Mouse (Mus musculus) forebrain, embryonic 13.5 days (tissue): ENCODE data around the gene Cyth3. TPM values are rescaled to one million over a fixed set of nuclear protein-coding genes. Genes with fewer than 3 reads are reported as not detected.

Experiments used
- ATAC-seq: fragments of 200-750 bp; cut with Nextera tagmentation; 2 replicates; pipeline ENCODE4 v1.8.0; 2017
- H3K27ac ChIP-seq: fragments of 300-500 bp; sonication (generic); 2 replicates; pipeline ENCODE4 v1.5.1; 2015; ENCODE audit warnings: inconsistent platforms, mild to moderate bottlenecking, moderate library complexity
- H3K27me3 ChIP-seq: fragments of 300-500 bp; sonication (generic); 2 replicates; pipeline ENCODE4 v1.6.1; 2015; ENCODE audit warnings: mild to moderate bottlenecking, inconsistent platforms
- H3K36me3 ChIP-seq: fragments of 300-500 bp; sonication (generic); 2 replicates; pipeline ENCODE4 v1.6.1; 2015; ENCODE audit warnings: mild to moderate bottlenecking, inconsistent platforms; ENCODE audit not compliant: poor library complexity, severe bottlenecking
- H3K4me1 ChIP-seq: fragments of 300-500 bp; sonication (generic); 2 replicates; pipeline ENCODE4 v1.6.1; 2015; ENCODE audit warnings: inconsistent platforms
- H3K4me2 ChIP-seq: fragments of 300-500 bp; sonication (generic); 2 replicates; pipeline ENCODE4 v1.6.1; 2015; ENCODE audit warnings: inconsistent platforms, mild to moderate bottlenecking, moderate library complexity
- H3K4me3 ChIP-seq: fragments of 300-500 bp; sonication (generic); 2 replicates; pipeline ENCODE4 v1.5.1; 2015; ENCODE audit warnings: mild to moderate bottlenecking, inconsistent platforms
- H3K9ac ChIP-seq: fragments of 300-500 bp; sonication (generic); 2 replicates; pipeline ENCODE4 v1.6.1; 2015; ENCODE audit warnings: mild to moderate bottlenecking, inconsistent platforms
- H3K9me3 ChIP-seq: fragments of 300-500 bp; sonication (generic); replicated peaks from 2 replicates; pipeline ENCODE4 v1.6.1; 2016; ENCODE audit warnings: inconsistent platforms
- WGBS: fragments of 180-500 bp; shearing (Covaris S2); methylation state at CpG from one replicate; pipeline ENCODE4 v1.1.7; 2015; 5-methylcytosine and 5-hydroxymethylcytosine counted together
- polyA plus RNA-seq: library from polyadenylated mRNA; unstranded; fragments of >200 nt; fragmentation: Nextera tagmentation; extraction: Ambion mirVana; gene quantifications from 2 replicates; pipeline ENCODE4 v1.2.1, GENCODE M21; 2015

The Cyth3 gene
- polyA plus RNA-seq, 1 experiment from 2014 or later, result 24.0 TPM

DNA sequence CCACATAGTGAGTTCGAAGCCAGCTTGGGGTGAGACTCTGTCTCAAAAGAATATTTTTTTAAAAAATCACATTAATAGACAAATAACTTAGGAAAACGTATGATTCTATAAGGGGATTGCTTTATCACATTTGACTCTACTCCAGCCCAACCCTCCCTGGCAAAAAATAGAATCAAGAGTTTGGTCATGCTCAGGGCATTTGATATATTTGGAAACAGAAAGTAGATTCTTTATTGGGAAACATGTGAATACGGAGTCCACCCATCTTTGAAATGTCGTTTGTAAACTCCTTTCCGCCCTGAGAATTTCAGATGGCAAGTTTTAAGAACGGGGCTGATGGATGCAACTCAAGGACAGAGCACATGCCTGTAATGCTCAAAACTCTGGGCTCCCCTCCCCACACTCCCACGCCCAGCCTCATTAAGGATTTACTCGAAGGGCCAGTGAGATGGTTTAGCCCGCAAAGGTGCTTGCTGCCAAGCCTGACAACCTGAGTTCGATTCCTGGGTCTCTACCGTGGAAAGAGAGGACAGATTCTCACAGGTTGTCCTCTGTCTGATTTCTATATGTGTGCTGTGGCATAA is 28.6 kb upstream of the Cyth3 start:
- Histone ChIP-seq H3K27me3 (no peaks in the 10 kb centered on the region), H3K36me3 (no peaks in the 10 kb centered on the region), H3K27ac (no peak overlapping the region), H3K4me3 (no peak overlapping the region), H3K9me3 (no peaks in the 10 kb centered on the region; the same call in 1 of the 2 replicates), H3K4me2 (no peak overlapping the region), H3K4me1 (peaks cover 9% of the 10 kb centered on the region), H3K9ac (no peak overlapping the region)
- no peak for ATAC-seq
- 89% methylated on average over 11 of the region's 11 CpGs for WGBS

DNA sequence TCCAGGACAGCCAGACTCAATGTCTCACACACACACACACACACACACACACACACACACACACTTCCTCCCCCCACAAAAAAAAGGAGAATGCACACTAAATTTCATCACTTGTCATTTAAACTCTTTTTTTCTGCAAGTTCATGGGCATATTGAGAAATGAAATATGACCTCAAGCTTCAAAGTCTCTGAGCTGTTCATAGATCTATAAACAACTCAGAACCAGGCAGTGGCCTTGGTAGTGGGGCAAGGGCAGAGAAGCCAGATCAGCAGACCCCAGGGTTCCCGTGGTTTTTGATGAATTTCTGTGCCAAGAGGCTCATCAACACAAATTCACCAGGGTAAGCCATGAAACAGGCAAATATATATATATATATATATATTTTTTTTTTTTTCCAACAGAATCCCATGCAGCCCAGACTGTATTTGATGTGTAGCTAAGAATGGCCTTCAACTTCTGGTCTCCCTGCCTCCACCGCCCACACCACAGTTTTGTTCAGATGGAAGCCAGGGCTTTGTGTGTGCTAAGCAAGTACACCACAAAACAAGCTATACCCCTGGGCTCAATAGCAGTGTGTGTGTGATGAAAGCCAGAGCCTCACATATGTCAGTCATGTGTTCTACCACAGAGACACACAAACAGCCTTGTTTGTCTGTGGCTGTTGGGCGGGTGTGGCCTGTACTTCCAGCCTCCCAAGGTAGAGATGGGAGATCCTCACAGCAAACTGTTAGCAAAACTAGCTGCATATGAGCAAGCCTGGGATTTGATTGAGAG is 27.8 kb upstream of the Cyth3 start:
- no peak overlapping the region for H3K4me2 ChIP-seq
- H3K27me3 ChIP-seq, result no peaks in the 10 kb centered on the region
- 84% methylated on average over 3 of the region's 3 CpGs for WGBS
- H3K9ac ChIP-seq, result no peak overlapping the region
- no peak for ATAC-seq
- H3K9me3 ChIP-seq, result no peaks in the 10 kb centered on the region; the same call in 1 of the 2 replicates
- no peak overlapping the region for H3K27ac ChIP-seq
- no peaks in the 10 kb centered on the region for H3K36me3 ChIP-seq
- peaks cover 1% of the 10 kb centered on the region for H3K4me1 ChIP-seq
- no peak overlapping the region for H3K4me3 ChIP-seq

- Histone ChIP-seq H3K9me3 (no peaks in the 10 kb centered on the region; the same call in 1 of the 2 replicates), H3K36me3 (no peaks in the 10 kb centered on the region), H3K4me2 (no peak overlapping the region), H3K4me3 (no peak overlapping the region), H3K4me1 (no peaks in the 10 kb centered on the region), H3K27me3 (no peaks in the 10 kb centered on the region), H3K27ac (no peak overlapping the region), H3K9ac (no peak overlapping the region)
- ATAC-seq, result no peak
- WGBS, result 70% methylated on average over 10 of the region's 10 CpGs
These were observed 20.2 kb upstream of the Cyth3 start for GRCm38 (mm10) chr5:143602051-143602450.

DNA sequence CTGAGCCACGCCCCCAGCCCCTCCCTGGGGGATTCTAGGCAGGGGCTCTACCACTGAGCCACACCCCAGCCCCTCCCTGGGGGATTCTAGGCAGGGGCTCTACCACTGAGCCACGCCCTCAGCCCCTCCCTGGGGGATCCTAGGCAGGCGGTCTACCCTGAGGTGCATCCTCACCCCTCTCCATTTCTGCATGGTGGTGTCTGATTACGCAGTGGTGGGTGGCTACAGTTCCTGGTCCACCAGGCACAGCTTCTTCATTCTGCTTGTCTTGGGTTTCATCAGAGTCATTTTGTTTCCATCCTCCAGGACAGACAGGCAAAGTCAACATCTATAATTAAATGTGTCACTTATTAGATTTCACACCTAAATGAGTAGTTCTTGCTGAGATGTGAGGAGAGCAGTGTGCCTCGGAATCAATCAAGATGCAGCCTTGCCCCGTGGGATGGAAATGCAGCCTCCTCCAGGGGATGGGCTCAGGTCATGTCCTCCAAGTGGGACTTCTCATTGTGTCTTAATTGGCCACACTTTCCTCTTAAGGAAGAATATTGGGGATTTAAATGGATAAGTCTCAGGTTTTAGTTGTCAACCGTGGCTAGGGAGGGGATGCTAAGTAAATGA is 18.0 kb upstream of the Cyth3 start:
- no peak overlapping the region for H3K4me2 ChIP-seq
- ATAC-seq, result no peak
- H3K9me3 ChIP-seq, result no peaks in the 10 kb centered on the region
- H3K4me3 ChIP-seq, result no peak overlapping the region
- no peaks in the 10 kb centered on the region for H3K27me3 ChIP-seq
- H3K36me3 ChIP-seq, result no peaks in the 10 kb centered on the region
- no peaks in the 10 kb centered on the region for H3K4me1 ChIP-seq
- 76% methylated on average over 7 of the region's 7 CpGs for WGBS
- H3K9ac ChIP-seq, result no peak overlapping the region
- no peak overlapping the region for H3K27ac ChIP-seq

GRCm38 (mm10) chr5:143606756-143607155 is 15.5 kb upstream of the Cyth3 start:
- Histone ChIP-seq H3K4me2 (no peak overlapping the region), H3K4me3 (no peak overlapping the region), H3K9me3 (no peaks in the 10 kb centered on the region), H3K36me3 (no peaks in the 10 kb centered on the region), H3K27ac (no peak overlapping the region), H3K27me3 (no peaks in the 10 kb centered on the region), H3K9ac (no peak overlapping the region), H3K4me1 (no peaks in the 10 kb centered on the region)
- WGBS, result 88% methylated on average over 10 of the region's 10 CpGs
- ATAC-seq, result no peak

DNA sequence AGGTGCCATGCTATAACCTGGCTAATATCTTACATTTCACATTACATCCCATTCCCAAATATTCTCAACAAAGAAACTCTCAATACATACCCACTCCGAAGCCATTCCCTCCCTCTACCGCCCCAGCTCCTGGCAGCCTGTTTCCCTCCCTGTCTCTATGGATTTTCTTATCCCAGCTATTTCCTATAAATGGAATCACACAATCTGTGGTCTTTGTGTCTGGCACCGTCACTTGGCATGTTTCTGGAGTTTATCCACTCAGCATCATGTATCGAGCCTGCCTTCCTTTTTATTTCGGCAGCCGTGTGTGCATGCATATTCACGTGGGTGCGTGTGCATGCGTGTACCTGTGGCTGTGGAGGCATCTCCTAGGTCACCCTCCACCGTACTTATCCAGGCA is 14.1 kb upstream of the Cyth3 start:
- Histone ChIP-seq H3K9me3 (no peaks in the 10 kb centered on the region), H3K4me3 (no peak overlapping the region), H3K27ac (no peak overlapping the region), H3K4me2 (no peak overlapping the region), H3K27me3 (no peaks in the 10 kb centered on the region), H3K36me3 (no peaks in the 10 kb centered on the region), H3K9ac (no peak overlapping the region), H3K4me1 (no peaks in the 10 kb centered on the region)
- no peak for ATAC-seq
- 90% methylated on average over 10 of the region's 10 CpGs for WGBS

DNA sequence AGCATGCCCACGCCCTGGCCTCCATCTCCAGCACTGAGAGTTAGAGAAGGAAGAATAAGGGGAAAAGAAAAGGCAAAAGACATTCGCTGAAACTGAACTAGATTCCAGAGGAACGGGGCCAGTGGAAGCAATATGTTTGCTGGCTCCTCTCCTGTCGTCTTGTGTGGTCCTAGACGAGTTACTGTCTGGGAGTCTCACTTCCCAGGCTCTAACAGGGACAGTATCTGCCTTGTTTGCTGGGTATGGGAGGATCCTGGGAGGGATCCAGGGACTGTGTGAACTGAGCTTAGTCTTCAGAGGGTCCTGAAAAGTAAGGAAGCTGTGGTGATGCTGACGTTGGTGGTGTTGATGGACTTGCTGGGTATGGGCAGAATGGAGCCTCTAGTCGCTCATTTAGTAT is 10.3 kb upstream of the Cyth3 start:
- no peak overlapping the region for H3K27ac ChIP-seq
- no peak overlapping the region for H3K9ac ChIP-seq
- WGBS, result 76% methylated on average over 7 of the region's 7 CpGs

DNA sequence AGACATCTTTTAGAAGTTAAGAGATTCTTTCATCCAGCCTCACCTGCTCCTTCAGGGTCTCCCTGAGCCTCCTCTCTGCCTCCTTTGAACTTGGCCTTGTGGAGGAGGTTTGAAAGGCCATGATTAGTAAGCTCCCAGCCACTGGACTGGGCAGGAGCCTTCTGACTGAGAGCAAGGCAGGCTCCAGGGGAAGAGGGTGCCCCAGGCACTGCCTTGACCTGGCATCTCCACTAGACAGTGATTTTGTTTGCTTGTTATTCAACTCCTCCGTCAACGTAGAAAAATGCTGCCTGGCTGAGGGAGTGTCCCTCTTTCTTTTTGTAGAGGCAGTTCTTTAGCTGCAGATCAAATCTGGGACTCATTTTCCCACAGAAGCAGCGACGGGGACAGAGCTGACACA is 9.0 kb upstream of the Cyth3 start:
- Histone ChIP-seq H3K4me1 (no peaks in the 10 kb centered on the region), H3K27ac (no peak overlapping the region), H3K9me3 (no peaks in the 10 kb centered on the region), H3K27me3 (no peaks in the 10 kb centered on the region), H3K4me2 (no peak overlapping the region), H3K4me3 (no peak overlapping the region), H3K9ac (no peak overlapping the region), H3K36me3 (no peaks in the 10 kb centered on the region)
- 77% methylated on average over 4 of the region's 4 CpGs for WGBS
- ATAC-seq, result no peak

More for the DNA sequence above, 10.3 kb upstream of the Cyth3 start:
- H3K36me3 ChIP-seq, result no peaks in the 10 kb centered on the region
- H3K4me3 ChIP-seq, result no peak overlapping the region
- no peaks in the 10 kb centered on the region for H3K27me3 ChIP-seq
- no peaks in the 10 kb centered on the region for H3K4me1 ChIP-seq
- no peaks in the 10 kb centered on the region for H3K9me3 ChIP-seq
- no peak for ATAC-seq
- no peak overlapping the region for H3K4me2 ChIP-seq

DNA sequence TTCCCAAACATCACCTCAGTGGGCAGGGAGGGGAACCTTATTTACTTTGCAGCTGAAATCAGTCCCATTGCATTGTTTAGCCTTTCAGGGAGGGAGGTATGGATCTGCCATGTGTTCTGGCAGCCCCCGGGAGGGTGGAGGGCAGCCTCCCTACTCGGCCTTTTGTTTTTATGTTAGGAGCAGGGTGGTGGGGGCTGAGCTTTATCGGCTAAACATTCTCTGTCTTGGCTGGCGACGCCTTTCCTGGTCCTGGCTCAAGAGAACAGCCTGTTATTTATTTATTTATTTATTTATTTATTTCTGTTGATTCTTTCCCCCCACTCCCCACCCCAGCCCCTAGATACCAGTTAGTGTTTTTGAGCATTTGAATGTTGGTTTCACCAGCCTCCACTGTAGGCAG is 7.7 kb upstream of the Cyth3 start:
- Histone ChIP-seq H3K4me3 (no peak overlapping the region), H3K36me3 (no peaks in the 10 kb centered on the region), H3K4me2 (no peak overlapping the region), H3K27ac (no peak overlapping the region), H3K4me1 (no peaks in the 10 kb centered on the region), H3K27me3 (no peaks in the 10 kb centered on the region), H3K9ac (no peak overlapping the region), H3K9me3 (no peaks in the 10 kb centered on the region)
- 84% methylated on average over 5 of the region's 5 CpGs for WGBS
- no peak for ATAC-seq

- no peak overlapping the region for H3K27ac ChIP-seq
- ATAC-seq, result no peak
- H3K9ac ChIP-seq, result no peak overlapping the region
- no peak overlapping the region for H3K4me3 ChIP-seq
- no peaks in the 10 kb centered on the region for H3K36me3 ChIP-seq
- no peaks in the 10 kb centered on the region for H3K4me1 ChIP-seq
- no peaks in the 10 kb centered on the region for H3K9me3 ChIP-seq
- H3K4me2 ChIP-seq, result no peak overlapping the region
- WGBS, result 78% methylated on average over 2 of the region's 2 CpGs
- no peaks in the 10 kb centered on the region for H3K27me3 ChIP-seq
These were observed 6.9 kb upstream of the Cyth3 start for GRCm38 (mm10) chr5:143615353-143615752.

DNA sequence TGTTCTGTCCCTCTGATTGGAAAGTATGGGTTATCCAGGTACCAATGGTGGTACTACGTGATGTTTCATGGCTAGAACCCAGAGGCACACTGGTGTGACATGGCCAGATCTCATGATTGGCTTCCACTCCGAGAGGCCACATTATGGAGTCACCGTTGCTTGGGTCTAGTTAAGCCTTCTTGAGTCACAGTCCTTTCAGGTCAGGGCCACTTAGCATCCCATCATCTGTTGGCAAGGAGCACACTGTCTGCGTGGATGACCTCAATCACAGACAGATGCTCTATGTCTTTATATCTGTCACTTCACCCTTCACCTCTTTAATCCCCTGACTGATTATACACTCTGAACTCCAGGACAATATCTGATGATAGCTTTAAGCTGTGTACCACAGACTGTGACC is 6.1 kb upstream of the Cyth3 start:
- no peak overlapping the region for H3K27ac ChIP-seq
- no peaks in the 10 kb centered on the region for H3K36me3 ChIP-seq
- 90% methylated on average over 4 of the region's 4 CpGs for WGBS
- no peak for ATAC-seq
- no peak overlapping the region for H3K4me2 ChIP-seq
- H3K9ac ChIP-seq, result no peak overlapping the region
- no peak overlapping the region for H3K4me3 ChIP-seq
- peaks cover 4% of the 10 kb centered on the region; the same call in 1 of the 2 replicates for H3K4me1 ChIP-seq
- H3K9me3 ChIP-seq, result no peaks in the 10 kb centered on the region
- H3K27me3 ChIP-seq, result no peaks in the 10 kb centered on the region

GRCm38 (mm10) chr5:143616657-143617329 is 5.5 kb upstream of the Cyth3 start:
- H3K4me1 ChIP-seq, result peaks cover 7% of the 10 kb centered on the region; the same call in 1 of the 2 replicates

More at GRCm38 (mm10) chr5:143616657-143617329, 5.5 kb upstream of the Cyth3 start:
- WGBS, result 91% methylated on average over 3 of the region's 3 CpGs
- Histone ChIP-seq H3K9me3 (no peaks in the 10 kb centered on the region), H3K27me3 (no peaks in the 10 kb centered on the region), H3K4me2 (no peak overlapping the region), H3K27ac (no peak overlapping the region), H3K36me3 (no peaks in the 10 kb centered on the region), H3K9ac (no peak overlapping the region), H3K4me3 (no peak overlapping the region)
- no peak for ATAC-seq
